Mouse (Mus musculus): Measurements from ENCODE around the gene Bap1. TPM values are rescaled to one million over a fixed set of nuclear protein-coding genes. Genes with fewer than 3 reads are reported as not detected.
A peak's percentile ranks its signal among the peaks of the same experiment; 100 is the strongest.

The Bap1 gene
- 10 to 100 TPM; 49.3 to 53.2 TPM for total RNA-seq (2021)
- long read RNA-seq, experiment 1, transcript Bap1-201 (17 exons, 3,460 nt), result major isoform, 89 of 123 reads
- long read RNA-seq, experiment 1, partial matches to known transcripts, result 9 of 123 reads
- long read RNA-seq, experiment 1, other reads (novel, unspliced or antisense), result 25 of 123 reads
- long read RNA-seq, experiment 2, transcript Bap1-201 (17 exons, 3,460 nt), result major isoform, 107 of 167 reads
- long read RNA-seq, experiment 2, partial matches to known transcripts, result 22 of 167 reads
- long read RNA-seq, experiment 2, other reads (novel, unspliced or antisense), result 38 of 167 reads

- peak; percentile 96 for DNase-seq (ENCODE audit: low spot score in 2 of 2)
These were observed at the start of gene Bap1, which contains the start of gene Phf7 for GRCm38 (mm10) chr14:31251084-31251604. TSS of gene Bap1 (plus strand) at chr14:31251450. TSS of gene Phf7 (minus strand) at chr14:31251317.

- DNase-seq (ENCODE audit: low spot score in 2 of 2), result no peak
These were observed 46.4 kb upstream of the Bap1 start for GRCm38 (mm10) chr14:31204844-31205243.

DNA sequence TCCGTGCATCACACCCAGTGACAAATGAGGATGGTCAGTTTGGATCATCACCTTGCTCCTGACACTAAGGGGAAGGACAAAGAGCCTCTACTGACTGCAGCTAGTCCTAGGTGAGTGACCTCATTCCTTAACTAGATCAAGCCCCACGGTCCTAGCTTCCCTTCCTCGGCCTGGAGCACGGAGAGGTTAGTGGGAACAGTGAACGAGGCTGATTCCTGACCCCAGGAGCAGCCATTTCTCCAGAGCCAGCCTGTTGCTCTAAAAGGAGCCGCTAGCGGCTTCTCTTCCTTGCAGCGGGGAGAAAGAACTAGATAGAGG is 46.0 kb upstream of the Bap1 start:
- DNase-seq (ENCODE audit: low spot score in 2 of 2), result no peak

DNA sequence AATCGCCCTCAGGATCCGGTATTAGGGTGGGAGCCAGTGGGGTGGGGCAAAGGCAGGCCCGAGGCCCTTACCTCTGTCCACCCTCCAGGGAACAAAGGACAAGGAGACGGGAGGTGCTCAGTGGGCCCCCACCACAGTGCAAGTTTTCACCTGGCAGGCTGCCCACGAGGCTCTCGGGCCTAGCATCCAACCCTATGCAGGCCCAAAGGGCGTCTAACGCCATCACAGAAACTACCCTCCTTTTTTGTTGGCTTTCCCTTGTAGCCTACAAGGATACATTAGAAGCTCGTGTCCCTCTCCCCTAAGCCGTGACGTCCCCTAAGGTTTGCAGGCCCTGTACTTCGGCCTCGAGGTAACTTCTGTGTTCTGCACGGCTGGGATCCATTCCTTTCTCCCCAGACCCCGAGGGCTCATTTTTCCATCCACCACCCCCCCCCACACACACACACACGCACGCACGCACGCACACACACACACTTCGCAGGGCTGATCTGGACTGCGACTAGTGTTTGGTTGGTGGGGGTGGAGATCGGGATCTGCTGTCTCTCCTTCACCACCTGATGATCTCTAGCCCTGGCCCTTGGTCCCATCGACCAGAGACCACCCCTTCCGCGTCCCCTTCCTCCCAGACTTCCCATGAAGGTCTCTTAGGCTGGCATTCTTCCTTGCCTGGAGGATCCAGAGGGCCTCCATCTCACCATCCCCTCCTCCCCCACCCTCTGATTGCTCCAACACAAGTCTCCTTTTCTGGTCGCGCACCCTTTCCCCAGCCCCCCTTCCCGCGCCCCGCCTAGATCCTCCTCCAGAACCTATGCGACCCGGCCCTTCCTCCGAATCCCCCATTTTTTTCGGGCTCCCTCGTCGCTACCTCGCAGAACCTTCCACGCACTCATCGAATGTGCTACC is 45.4 kb upstream of the Bap1 start:
- peak; percentile 49 to 70 for DNase-seq (ENCODE audit: low spot score in 2 of 2)

- peak; percentile 93 to 97 for DNase-seq (ENCODE audit: low spot score in 2 of 2)
These were observed 44.7 kb upstream of the Bap1 start for GRCm38 (mm10) chr14:31206472-31206981.

DNA sequence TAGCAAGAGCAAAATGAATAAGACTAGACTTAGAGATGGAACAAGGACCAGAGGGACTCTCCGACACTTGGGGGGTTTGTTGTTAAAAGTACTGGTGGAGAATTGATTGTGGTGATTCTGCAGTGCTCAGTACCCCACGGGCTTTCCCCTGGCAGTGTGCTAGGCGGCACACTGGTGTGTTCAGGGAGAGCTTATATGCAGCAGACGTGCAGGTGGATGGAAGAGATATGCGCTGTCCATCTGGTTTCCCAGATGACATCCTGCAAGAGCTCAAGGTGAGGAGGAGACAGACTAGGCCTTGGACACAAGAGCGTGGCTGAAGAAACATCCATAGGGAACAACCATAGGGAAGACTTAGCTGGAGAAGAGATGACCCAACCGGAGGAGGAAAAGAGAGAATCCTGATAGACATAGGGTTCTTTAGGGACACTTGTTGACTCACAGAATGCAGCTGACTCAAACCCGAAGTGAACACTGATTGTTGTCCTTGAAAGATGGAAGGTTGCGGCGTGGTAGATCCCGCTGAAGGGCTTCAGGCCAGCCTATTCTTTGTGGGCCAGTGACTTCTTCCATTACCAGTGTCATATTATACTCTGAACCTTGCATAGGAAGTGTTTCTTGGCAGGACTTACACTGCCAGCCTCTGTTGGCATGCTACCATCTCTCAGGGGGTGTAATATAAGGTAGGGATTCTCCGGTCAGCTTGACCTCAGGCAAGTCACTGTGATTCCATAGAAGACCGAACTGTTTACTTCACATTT is 44.0 kb upstream of the Bap1 start:
- no peak for DNase-seq (ENCODE audit: low spot score in 2 of 2)

- DNase-seq (ENCODE audit: low spot score in 2 of 2), result no peak
These were observed 43.2 kb upstream of the Bap1 start, which contains the start of gene Tnnc1 for GRCm38 (mm10) chr14:31208084-31208483. TSS of gene Tnnc1 (plus strand) at chr14:31208312.

DNA sequence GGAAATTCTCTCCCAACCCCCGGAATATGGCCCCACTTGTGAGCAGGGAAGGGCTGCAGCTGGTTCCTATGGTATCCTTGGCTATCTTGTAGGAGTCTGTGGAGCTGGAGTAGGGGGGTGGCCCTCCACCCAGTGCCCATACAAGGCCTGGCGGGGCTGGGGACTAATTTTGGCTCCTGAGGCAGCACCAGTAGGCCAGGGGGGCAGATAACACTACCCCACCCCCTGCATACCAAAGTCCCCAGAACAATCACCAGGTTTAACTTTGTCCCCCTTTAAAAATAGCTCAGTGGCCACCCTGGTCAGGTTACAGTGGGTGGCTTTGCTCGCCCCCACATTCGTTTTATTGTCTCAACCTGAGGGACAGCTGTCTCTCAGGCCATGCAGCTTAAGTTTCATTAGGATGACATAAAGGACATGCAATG is 42.1 kb upstream of the Bap1 start:
- no peak for DNase-seq (ENCODE audit: low spot score in 2 of 2)

DNA sequence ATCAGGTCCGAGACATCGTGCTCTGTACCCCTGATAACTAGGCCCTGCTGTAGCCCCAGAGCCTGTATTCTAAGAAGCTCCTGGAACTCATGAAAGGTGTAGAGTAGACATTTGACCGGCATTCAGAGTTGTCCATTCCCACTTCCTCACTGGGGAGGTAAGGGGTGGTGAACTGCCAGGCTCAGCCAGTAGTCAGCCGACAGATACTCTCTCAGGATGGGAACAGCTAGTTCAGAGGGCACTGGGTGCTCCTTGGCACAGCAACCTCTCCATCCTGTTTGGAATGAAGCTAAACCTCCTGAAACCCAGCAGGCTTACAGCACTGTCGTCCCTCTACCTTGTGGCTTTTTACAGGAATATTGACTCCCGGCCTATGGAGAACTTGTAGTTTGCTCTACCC is 39.4 kb upstream of the Bap1 start:
- DNase-seq (ENCODE audit: low spot score in 2 of 2), result no peak

GRCm38 (mm10) chr14:31212499-31212898 is 38.8 kb upstream of the Bap1 start:
- DNase-seq (ENCODE audit: low spot score in 2 of 2), result no peak

- DNase-seq (ENCODE audit: low spot score in 2 of 2), result no peak
These were observed 37.4 kb upstream of the Bap1 start for GRCm38 (mm10) chr14:31213868-31214267.

- DNase-seq (ENCODE audit: low spot score in 2 of 2), result no peak
These were observed 36.6 kb upstream of the Bap1 start for GRCm38 (mm10) chr14:31214684-31215083.

DNA sequence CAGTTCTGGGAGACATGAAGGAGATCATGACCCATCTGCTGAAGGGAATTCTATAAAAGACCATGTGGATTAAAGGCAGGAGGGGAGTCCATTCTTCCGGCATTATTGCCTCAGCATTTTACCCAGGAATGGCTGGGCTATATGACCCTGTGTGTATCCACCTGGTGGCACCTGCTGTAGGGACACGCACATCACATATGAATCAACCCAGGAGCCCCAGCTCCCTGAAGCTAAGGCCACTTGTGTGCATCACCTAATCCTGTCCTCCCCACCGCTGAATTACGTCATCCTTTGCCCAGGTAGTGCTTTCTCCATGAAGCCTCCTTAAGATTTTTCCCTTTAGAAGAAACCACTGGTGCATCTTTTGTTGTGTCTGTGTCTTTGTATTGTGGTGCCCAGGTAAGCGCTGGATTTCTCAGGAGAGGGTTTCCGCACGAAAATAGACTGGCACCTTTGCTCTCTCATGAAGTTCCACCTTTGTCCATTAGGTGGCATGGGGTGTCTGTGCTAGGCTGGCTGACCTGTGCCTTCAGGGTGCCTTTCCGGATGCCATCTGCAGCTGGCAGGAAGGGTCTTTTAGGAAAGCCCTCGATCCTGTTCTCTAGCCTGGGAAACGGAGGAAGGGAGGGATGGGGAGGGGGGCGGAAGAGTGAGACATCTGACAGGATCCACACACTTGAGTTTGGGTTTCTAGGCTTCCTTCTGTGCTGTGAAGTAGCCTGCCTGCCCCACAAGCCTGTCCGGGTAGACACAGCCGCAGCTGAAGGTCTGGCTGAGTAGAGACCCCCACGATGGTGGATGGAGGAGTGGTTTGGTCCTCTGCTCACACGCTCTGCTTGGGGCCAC is 35.9 kb upstream of the Bap1 start:
- DNase-seq (ENCODE audit: low spot score in 2 of 2), result peak in 1 of 2 experiments; percentile 58

DNA sequence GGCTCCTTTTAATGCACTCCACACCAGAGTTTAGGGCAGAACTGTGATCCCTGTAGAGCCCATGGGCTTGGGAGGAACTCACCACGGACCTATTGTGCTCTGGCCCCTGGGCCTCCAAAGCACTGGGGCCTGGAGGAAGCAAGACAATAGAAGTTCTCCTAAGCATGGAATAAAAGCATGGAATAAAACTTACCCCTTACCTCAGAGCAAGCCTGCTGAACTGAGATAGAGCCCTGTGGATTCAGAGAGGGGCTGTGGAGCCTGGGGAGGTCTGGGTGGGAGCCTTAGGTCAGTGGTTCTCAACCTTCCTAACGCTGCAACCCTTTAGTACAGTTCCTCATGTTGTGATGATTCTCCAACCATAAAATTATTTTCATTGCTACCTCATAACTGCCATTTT is 34.4 kb upstream of the Bap1 start, which contains the start of gene Nisch:
Nisch (minus strand) TSS at position 101 of the 400 bp plus-strand sequence.
- DNase-seq (ENCODE audit: low spot score in 2 of 2), result no peak

GRCm38 (mm10) chr14:31217666-31218065 is 33.6 kb upstream of the Bap1 start, which contains the start of gene Sema3g:
TSS of gene Sema3g (plus strand) at chr14:31217860.
- peak in 1 of 2 experiments; percentile 63 for DNase-seq (ENCODE audit: low spot score in 2 of 2)

DNA sequence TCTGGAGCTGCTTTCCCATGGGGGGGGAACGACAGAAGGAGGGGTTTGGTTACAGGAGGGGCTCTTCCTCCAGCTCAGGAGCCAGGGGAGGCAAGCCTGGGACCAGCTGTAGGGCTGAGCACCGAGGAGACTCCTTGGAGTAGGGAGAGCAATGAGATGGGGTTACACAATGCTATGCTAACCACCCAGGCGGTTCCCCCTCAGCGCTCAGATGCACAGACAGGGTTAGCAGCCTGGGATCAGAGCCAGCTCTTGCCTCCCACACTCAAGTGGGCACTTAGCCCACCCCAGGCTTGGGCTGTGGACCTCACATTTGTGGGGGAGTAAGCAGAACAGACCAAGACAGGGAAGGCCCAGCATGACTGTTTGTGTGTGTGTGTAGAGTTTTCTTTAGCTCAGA is 24.3 kb upstream of the Bap1 start:
- DNase-seq (ENCODE audit: low spot score in 2 of 2), result peak in 1 of 2 experiments; percentile 58

DNA sequence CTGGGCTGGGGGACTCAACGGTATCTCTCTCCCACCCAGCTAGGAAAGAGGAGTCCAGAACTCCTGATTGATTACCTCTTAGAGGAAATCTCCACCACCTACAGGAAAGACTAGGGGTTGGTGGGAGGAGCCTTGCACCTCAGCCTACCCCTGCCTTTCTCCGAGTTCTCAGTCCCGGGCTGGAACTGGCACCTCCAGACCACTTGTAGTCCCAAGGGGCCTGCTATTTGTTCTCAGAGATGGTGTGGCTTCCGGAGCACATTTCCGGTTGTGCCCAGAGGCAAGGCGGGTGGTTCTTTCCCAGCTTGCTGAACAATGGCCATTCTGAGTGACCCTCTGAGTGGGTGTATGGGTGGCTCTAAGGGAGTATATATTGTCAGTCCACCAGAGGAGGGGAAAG is 23.0 kb upstream of the Bap1 start:
- no peak for DNase-seq (ENCODE audit: low spot score in 2 of 2)

DNA sequence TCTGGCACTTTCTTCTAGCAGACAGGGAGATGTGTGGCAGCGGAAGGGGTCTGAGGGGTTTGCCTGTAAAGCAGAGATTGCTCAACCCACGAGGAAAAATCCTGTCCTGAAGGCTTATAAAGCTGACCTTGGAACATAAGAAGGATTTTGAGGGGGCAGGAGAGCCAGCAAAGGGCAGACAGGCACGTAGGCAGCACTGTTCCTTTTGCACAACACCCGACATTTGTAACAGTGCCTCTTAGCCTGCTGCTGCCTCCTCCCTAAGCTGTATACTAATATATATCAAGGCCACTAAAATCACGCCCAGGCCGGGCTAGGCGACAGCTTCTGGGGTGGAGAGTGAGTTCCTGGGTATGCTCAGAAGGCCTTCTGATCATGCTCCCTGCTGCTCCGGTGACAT is 20.8 kb upstream of the Bap1 start:
- no peak for DNase-seq (ENCODE audit: low spot score in 2 of 2)

- no peak for DNase-seq (ENCODE audit: low spot score in 2 of 2)
These were observed 18.7 kb upstream of the Bap1 start for GRCm38 (mm10) chr14:31232404-31233069.
